Mouse (Mus musculus) liver (tissue): ENCODE data around the gene Rhbdd2.

Experiments
- DNase-seq: peaks from one replicate; pipeline ENCODE4 v3.0.0-alpha.2; 2020; ENCODE audit warnings: mixed read lengths

The Rhbdd2 gene

DNA sequence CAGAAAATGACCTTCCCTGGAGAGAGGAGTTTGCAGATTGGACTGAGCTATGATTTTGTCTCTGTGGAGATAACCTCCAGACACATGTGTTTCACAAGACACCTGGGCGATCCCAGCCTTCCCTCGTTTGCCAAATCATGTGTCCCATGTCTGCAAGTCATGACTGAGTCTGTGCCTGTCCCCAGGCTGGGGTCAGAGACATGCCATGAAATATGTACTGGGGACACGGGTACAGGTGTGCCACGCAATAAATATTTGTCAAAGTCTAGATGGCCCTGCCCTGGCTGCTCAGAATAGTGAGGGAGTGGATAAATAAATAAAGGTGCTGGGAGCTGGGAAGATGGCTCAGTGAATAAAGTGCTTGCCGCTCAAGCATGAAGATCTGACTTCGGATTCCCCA, 13.6 kb downstream of the Rhbdd2 start:
- DNase-seq: no peak

DNA sequence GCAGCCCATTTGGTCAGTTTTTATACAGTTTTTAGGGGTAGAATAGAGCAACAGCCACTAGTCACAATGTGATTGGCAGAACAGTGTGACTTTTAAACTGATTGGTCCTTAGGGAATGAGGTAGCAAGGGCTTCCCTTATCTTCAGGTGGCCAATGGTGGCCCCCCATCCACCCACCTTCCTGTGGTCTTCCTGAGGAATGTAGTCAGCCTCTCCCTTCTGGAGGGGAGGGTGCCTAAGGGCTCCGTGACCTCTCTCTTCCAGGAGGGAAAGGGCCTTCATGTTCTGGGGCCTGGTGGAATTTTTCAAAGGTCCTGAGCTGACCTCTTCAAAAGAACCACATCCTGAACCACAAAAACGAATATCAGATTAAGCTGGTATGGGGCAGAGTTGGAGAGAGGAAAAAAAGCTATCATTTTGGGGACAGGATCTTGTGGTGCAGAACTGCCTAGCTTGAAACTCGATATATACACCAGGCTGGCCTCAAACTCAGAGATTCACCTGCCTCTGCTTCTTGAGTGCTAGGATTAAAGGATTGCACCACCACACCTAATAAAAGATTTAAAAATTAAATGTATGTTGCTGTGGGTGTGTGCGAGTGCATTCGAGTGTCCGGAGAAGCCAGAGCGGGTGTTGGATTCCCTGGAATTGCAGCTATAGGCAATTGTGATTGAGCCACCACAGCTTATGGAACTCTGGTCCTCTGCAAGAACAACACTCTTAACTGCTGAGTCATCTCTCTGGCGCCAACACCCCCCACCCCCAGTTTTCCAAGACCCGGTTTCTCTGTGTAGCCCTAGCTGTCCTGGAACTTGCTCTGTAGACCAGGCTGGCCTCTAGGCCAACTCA, 16.3 kb downstream of the Rhbdd2 start:
- no peak for DNase-seq

- no peak for DNase-seq
Observed at GRCm38 (mm10) chr5:135649309-135649633, 16.9 kb downstream of the Rhbdd2 start.

DNA sequence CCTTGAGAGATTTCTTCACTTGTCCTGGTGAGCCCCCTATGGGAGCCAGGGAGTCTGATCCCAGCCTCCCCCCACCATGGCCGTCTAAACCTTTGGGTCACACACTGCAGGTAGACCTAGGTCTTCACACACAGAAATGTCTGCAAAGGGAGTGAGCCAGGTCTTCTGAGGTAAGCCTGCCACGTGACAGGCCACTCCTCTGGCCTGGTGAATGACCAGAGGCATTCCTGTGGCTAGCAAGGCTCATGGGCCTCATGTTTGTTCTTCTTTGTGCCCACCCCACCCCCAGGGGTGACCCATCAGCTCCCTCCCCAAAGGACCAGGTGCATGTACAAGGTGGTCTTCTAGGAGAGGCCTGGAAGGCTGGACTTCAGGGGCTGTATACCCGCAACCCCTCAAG, 19.1 kb downstream of the Rhbdd2 start:
- no peak for DNase-seq

- DNase-seq: no peak
Observed at GRCm38 (mm10) chr5:135653209-135653608, 20.8 kb downstream of the Rhbdd2 start.

GRCm38 (mm10) chr5:135656046-135656445, 23.6 kb downstream of the Rhbdd2 start:
- DNase-seq: no peak

DNA sequence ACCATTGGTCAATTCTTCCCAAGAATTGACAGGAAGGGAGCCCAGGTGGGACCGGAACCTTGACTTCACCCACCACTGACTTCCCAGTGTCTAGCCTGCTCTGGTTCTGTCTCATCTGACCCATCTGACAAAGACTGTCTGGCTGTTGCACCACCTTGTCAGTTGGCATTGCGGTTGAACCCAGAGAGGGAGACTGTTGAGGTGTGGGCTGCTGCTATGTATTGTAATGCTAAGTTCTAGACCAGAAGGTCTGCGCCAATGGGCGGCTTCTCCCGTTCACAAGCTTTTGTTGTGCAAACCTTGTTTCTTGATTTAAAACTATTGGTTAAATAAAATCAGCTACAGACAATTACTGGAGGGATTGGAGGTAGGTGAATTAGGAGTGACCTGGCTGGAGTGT, 24.7 kb downstream of the Rhbdd2 start:
- DNase-seq: no peak

DNA sequence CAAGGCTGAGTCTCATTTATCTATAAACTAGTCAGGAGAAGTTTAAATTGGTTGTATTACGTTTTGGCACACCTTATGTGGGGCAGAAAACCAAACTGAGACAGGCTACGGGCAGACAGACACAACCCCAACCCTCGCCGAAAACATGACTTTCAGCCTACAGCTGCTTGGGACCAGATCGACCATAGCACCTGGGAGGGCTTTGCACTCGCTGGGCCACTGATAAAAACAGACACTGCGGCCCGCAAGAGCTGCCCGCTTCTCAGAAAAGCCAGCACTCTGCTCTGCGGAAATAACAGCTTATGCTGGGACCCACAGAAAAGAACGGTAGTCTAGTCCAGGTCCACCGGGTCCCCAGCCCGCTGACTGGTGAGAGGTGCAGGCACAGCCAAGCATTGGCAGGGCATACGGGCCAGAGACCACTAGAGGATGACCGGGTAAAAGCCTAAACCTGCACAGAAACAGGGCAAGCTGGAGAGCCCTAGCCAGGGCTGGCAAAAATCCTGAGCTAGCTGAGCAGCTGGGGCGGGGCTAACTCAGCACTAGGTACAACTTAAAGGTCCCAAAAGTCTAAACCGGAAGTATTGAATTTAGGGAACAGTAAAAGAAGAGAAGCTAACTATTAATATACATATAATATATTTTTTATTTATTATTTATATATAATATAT, 25.4 kb downstream of the Rhbdd2 start:
- DNase-seq: peak; percentile 33

DNA sequence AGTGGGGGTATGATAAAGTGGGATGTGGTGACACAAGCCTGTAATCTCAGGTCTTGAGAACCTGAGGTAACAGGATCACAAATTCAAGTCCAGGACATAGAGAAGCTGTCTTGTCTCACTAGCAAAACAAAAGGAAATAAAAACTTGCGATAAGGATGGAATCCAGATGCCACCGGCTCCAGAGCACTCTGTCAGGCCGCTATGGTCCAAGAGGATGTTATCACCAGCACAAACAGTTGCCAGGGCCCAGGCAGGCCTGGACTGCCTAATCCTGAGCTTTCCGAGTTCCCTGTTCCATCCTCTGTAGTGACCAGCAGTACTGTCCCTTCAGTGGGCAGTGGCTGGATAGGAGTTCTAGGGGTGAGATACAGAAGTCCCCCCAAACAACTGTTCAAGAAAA, 27.5 kb downstream of the Rhbdd2 start:
- no peak for DNase-seq

DNA sequence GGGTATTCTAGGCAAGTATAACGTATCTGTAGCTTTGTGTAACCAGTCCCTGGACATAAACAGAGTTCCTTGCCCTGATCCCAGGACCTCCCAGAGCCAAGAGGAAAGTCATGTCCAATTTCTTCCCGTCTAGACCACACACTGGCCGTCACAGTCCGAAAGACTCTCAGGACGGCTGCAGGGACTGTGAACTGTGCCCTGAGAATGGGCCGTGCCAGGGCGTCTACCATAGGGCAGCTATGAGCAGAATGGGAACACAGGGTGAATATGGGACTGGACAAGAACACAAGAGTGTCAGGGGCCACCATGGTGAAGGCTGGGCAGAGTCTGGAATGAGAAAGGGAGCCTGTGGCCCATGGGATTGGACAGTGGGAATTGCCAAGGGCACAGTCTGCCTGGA, 28.1 kb downstream of the Rhbdd2 start:
- DNase-seq: no peak

DNA sequence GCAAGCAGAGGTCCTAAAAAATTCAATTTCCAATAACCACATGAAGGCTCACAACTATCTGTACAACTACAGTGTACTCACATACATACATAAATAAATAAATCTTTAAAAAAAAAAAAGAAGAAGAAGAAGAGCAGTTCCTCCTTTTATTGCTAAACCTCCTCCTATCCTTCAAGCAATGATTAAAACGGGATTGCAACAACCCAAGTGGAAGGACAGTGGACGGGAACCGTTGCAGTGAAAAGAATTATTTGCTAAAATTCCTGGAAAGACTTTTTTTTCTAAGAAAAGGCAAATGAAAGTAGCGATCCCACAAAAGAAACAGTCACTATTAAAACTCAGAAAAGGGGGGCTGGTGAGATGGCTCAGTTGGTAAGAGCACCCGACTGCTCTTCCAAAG, 34.5 kb downstream of the Rhbdd2 start:
- DNase-seq: no peak

GRCm38 (mm10) chr5:135668071-135668470, 35.7 kb downstream of the Rhbdd2 start:
- DNase-seq: no peak

DNA sequence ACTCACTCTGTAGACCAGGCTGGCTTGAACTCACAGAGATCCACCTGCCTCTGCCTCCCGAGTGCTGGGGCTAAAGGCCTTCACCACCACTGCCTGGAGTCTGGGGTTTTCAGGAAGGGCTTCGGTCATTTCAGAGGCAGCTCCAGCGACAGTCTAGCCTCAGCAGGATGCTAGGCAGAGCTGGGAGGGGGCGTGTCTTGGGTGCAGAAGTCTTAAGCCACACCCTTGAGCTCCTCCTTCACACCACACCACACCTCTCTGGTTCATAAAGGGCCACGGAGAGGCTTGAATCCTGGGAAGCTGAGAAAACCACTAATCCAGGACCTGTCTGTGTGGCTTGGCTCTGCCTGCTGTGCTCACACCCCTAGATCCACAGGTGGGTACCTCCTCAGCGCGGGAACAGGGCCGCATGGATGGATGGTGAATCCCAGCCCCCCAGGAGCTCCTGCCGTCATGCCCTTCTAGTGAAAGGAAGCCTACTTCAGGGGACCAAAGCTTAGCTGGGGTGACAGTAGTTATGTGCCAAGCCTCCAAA, 37.4 kb downstream of the Rhbdd2 start, which contains the start of gene Por:
Gene Por, plus strand, starts transcription at position 293 of the 535 bp plus-strand sequence.
- DNase-seq: peak; percentile 60

- DNase-seq: no peak
Observed at GRCm38 (mm10) chr5:135670881-135671280, 38.5 kb downstream of the Rhbdd2 start.

DNA sequence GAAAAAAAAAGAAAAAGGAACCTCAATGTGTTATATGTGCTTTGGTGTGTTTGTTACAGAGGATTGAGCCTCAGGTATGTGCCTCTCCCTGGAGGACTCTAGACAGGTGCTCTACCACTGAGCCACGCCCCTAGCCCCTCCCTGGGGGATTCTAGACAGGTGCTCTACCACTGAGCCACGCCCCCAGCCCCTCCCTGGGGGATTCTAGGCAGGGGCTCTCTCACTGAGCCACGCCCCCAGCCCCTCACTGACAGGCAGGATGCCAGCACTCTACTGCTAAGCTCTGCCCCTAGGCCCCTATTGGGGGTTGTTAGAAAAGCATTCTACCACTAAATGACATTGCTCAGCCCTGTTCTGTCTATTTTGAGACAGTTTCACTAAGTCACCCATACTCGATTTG, 40.1 kb downstream of the Rhbdd2 start:
- DNase-seq: no peak

GRCm38 (mm10) chr5:135672980-135673379, 40.6 kb downstream of the Rhbdd2 start:
- DNase-seq: no peak

- peak; percentile 20 for DNase-seq
Observed at GRCm38 (mm10) chr5:135674349-135674775, 41.9 kb downstream of the Rhbdd2 start.

DNA sequence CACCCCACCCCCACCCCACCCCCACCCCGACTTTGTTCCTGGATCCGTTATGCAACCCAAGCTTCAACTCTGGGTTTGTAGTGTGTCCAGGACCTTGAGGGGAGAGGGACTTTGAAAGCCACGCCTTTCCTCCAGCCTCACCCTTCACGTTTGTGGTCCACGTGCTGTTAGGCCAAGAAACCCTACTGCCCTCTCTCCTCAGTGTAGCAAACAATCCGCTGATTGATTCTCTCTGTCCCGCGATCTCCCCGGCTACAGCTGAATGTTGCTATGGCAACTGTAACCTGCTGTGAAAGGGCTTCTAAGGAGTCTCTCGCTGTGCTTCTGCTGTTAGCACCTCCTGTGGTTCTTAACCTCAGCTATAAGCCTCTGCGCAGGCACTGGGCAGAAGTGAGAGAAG, 42.4 kb downstream of the Rhbdd2 start:
- DNase-seq: peak; percentile 27

GRCm38 (mm10) chr5:135676696-135677095, 44.3 kb downstream of the Rhbdd2 start:
- no peak for DNase-seq

GRCm38 (mm10) chr5:135677251-135677650, 44.8 kb downstream of the Rhbdd2 start:
- DNase-seq: no peak

DNA sequence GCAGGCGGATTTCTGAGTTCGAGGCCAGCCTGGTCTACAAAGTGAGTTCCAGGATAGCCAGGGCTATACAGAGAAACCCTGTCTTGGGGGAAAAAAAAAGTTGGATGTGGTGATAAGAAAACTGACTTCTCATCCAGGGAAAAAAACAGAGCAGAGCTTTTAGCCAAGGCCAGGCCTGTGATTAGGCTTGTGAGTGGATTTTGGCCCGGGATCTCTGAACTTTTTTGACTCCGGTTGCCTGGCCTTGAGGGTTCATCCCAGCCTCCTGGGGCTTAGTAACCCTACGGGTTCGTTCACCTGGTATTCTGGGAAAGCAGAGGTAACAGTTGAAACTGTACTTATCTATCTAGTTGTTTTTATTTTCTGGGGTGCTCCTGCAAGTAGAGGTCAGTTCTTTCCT, 46.1 kb downstream of the Rhbdd2 start:
- no peak for DNase-seq

DNA sequence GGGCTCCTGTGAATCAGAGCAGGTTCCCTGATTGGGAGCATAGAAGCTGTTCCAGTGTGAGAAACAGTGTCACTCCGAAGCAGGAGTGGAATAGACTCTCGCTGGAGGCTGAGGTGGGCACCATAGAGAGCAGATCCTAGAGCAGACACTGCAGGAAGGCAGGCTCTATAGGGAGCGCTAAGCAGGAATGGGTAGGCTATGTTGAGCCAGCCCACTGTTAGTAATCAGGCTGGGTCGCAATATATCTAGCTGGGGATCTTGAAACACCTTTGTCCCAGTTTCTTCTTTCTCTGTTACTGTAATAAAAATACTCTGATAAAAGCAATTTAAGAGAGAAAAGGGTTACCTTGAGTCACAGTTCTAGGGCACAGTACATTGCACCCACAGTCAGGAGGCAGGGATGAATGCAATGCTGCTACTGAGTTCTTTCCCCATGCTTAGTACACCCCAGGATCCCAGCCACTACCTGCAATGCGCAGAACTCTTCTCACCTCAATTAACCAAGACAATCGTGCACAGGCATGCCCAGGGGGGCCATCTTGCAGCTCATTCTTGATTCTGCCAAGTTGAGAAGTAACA, 48.6 kb downstream of the Rhbdd2 start:
- DNase-seq: no peak

DNA sequence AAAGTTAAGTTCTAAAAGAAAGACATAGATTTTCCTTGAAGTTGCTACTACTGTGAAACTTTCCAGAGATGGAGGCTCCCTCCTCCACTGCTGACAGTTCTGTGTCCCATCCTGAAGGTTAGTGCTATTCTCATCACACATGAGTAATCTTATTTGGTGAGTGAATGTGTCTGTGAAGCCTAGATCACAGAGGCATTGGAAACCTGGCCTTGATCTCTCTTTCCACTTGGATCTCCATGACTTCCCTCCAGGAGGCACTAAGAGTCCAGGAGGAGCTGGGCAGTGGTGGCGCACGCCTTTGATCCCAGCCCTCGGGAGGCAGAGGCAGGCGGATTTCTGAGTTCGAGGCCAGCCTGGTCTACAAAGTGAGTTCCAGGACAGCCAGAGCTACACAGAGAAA, 49.6 kb downstream of the Rhbdd2 start:
- DNase-seq: no peak
